In the genomic region with DNA sequence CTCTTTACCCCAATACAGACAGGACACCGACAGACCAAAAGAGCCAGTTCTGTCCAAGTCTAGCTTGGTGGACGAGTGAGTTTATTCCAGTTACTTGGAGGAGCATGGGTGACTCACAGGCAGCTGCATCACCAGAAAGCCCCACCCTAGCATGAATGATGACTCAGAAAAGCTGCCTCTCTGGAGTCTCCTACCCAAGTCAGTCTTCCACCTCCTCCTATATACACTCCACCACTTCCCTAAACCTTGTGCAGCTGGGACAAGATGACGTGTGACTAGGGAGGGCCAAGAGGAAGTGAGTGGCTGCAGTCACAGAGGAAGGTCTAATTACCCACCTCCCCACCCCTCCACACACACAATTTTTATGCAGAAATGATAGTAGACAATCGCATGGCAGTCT, we compare ENCODE assay signal across 13 mouse cellular contexts. TPM values are rescaled to one million over a fixed set of nuclear protein-coding genes. Genes with fewer than 3 reads are reported as not detected.
A peak's percentile ranks its signal among the peaks of the same experiment; 100 is the strongest.
DNase-seq lines count a peak whose midpoint lies in the region; ATAC-seq and TF ChIP-seq lines count a peak whose summit lies in the region.
"Had no signal": no experiment of that assay in that cellular context is flagged by ENCODE, and none has a peak within 500 bp of the region (broad histone marks: within the 10 kb centered on the region; RNA-seq: fewer than 3 reads in every experiment).

No protein-coding gene starts in this region.

- H3K9me3 ChIP-seq in kidney, embryonic 15.5 days (replicated peaks) = no peaks in the 10 kb centered on the region
- no peaks in the 10 kb centered on the region for H3K9me3 ChIP-seq in midbrain, embryonic 10.5 days (replicated peaks)
- H3K9me3 ChIP-seq: heart, embryonic 10.5 days; neural tube, embryonic 13.5 days had no signal

- CTCF ChIA-PET in Patski (lab: Charles Lee) = interaction anchor here (1.1 kb wide), 1 partner anchor 9 kb away, joined by 8 read pairs; no protein-coding TSS in a partner anchor

- no peaks in the 10 kb centered on the region for H3K36me3 ChIP-seq in kidney, embryonic 15.5 days
- H3K36me3 ChIP-seq in midbrain, embryonic 10.5 days = no peaks in the 10 kb centered on the region
- H3K36me3 ChIP-seq: heart, embryonic 10.5 days; neural tube, embryonic 13.5 days had no signal

- ATAC-seq in kidney, embryonic 15.5 days (replicated peaks; ENCODE audit: low FRiP score) = peak; percentile 40; the same call in 1 of the 2 replicates
- ATAC-seq in Patski = peak; percentile 97

- no peak for TF ChIP-seq CTCF in Patski (IDR thresholded peaks at IDR 0.05)

- H3K4me3 ChIP-seq in kidney, embryonic 15.5 days (replicated peaks) = no peak overlapping the region
- H3K4me3 ChIP-seq in midbrain, embryonic 10.5 days = no peak overlapping the region
- H3K4me3 ChIP-seq: heart, embryonic 10.5 days; neural tube, embryonic 13.5 days had no signal

- no peaks in the 10 kb centered on the region for H3K27me3 ChIP-seq in kidney, embryonic 15.5 days
- H3K27me3 ChIP-seq in Patski = peaks cover 11% of the 10 kb centered on the region
- no peaks in the 10 kb centered on the region for H3K27me3 ChIP-seq in midbrain, embryonic 10.5 days (ENCODE audit: low read depth, poor library complexity, severe bottlenecking)
- H3K27me3 ChIP-seq: neural tube, embryonic 13.5 days had no signal

- 71% methylated on average over 4 of the region's 4 CpGs for WGBS in kidney, embryonic 15.5 days
- WGBS in midbrain, embryonic 10.5 days = 80% methylated on average over 4 of the region's 4 CpGs

- peak overlapping the region; percentile 37; the same call in 1 of the 2 replicates for H3K27ac ChIP-seq in kidney, embryonic 15.5 days
- no peak overlapping the region for H3K27ac ChIP-seq in midbrain, embryonic 10.5 days (replicated peaks)
- H3K27ac ChIP-seq: heart, embryonic 10.5 days; liver, embryonic 14.5 days; neural tube, embryonic 13.5 days had no signal

- no peak overlapping the region for H3K4me2 ChIP-seq in kidney, embryonic 15.5 days
- H3K4me2 ChIP-seq: neural tube, embryonic 13.5 days had no signal

- no peak overlapping the region for H3K9ac ChIP-seq in kidney, embryonic 15.5 days
- H3K9ac ChIP-seq: liver, embryonic 14.5 days; neural tube, embryonic 13.5 days had no signal

- H3K4me1 ChIP-seq in kidney, embryonic 15.5 days = no peaks in the 10 kb centered on the region
- H3K4me1 ChIP-seq in midbrain, embryonic 10.5 days = peaks cover 2% of the 10 kb centered on the region; the same call in 1 of the 2 replicates
- H3K4me1 ChIP-seq: heart, embryonic 10.5 days; neural tube, embryonic 13.5 days had no signal

- in situ Hi-C loops in Patski (cut with MboI; ENCODE audit: low pct_unique_long_range_greater_than_20kb) = no loop called here

- POLR2A ChIA-PET in Patski (lab: Charles Lee) = no interaction called here

- no peak for DNase-seq in kidney, adult 11 months
- DNase-seq in A20 (ENCODE audit: low read depth, low spot score) (peak; percentile 14), Patski (ENCODE audit: low read depth, low spot score) (peak; percentile 20)
- peak; percentile 51 for DNase-seq in lung, postnatal 25 days (ENCODE audit: low spot score)
- no peak for DNase-seq in embryo, embryonic 10.5 days (ENCODE audit: low spot score)
- no peak for DNase-seq in midbrain, embryonic 10.5 days (ENCODE audit: low spot score)
- no peak for DNase-seq in B cell, adult 2 months
- DNase-seq: kidney, postnatal 14 days; thymus, postnatal 36 days had no signal

RNA-seq across cellular contexts. Expression of a gene that starts 58.1 kb away (rescaled TPM):
- polyA plus RNA-seq in kidney, embryonic 15.5 days (2015; fragmentation: Nextera tagmentation; extraction: Ambion mirVana) = 6.2 and 6.4 TPM in 2 replicates
- polyA plus RNA-seq in Patski (2021) = 2.3 TPM
- polyA plus RNA-seq in midbrain, embryonic 10.5 days (2016; fragmentation: Nextera tagmentation; extraction: Ambion mirVana) = 4.1 and 5.2 TPM in 2 replicates

Comparison
In these comparisons a context has a peak if more than half of its experiments do, and no peak if none do; other contexts are left out.
1. DNase-seq: peak in A20 (single experiment), Patski (single experiment) and lung, postnatal 25 days (single experiment); none in kidney, adult 11 months (single experiment), embryo, embryonic 10.5 days (single experiment), midbrain, embryonic 10.5 days (single experiment) and B cell, adult 2 months (0 of 2).